Mouse (Mus musculus) small intestine, adult 2 months (tissue): ENCODE measurements around the gene Litaf. TPM values are rescaled to one million over a fixed set of nuclear protein-coding genes. Genes with fewer than 3 reads are reported as not detected.
"Not testable (repeated sequence)": the region's sequence is repeated elsewhere in the genome, so short reads cannot be mapped to it uniquely, and the experiment has no call there.

Source experiments
- H3K27ac ChIP-seq: fragments of 200-500 bp; 2 replicates; pipeline ENCODE4 v1.5.1; 2012; ENCODE audit warnings: low read depth, low read length, control low read depth, inconsistent platforms; ENCODE audit not compliant: insufficient read depth
- H3K27me3 ChIP-seq: fragments of 200-500 bp; 2 replicates; pipeline ENCODE4 v1.6.1; 2012; ENCODE audit warnings: mild to moderate bottlenecking, moderate library complexity, low read length, inconsistent platforms; ENCODE audit not compliant: control insufficient read depth, insufficient read depth
- H3K36me3 ChIP-seq: fragments of 200-500 bp; 2 replicates; pipeline ENCODE4 v1.6.1; 2012; ENCODE audit warnings: mild to moderate bottlenecking, low read length, control low read depth, inconsistent platforms; ENCODE audit not compliant: control insufficient read depth, insufficient read depth
- H3K4me1 ChIP-seq: fragments of 200-500 bp; 2 replicates; pipeline ENCODE4 v1.6.1; 2012; ENCODE audit warnings: low read length, inconsistent platforms, mixed read lengths; ENCODE audit not compliant: control insufficient read depth, insufficient read depth, insufficient read length
- H3K4me3 ChIP-seq: fragments of 200-500 bp; 2 replicates; pipeline ENCODE4 v1.5.1; 2012; ENCODE audit warnings: low read depth, mild to moderate bottlenecking, control low read depth, inconsistent platforms, low read length, moderate library complexity
- CTCF ChIP-seq: fragments of 200-500 bp; IDR thresholded peaks from 2 replicates; pipeline ENCODE4 v1.5.1; 2012; ENCODE audit warnings: low read depth, mild to moderate bottlenecking, control low read depth, inconsistent platforms, low read length, moderate library complexity, mixed read lengths; ENCODE audit not compliant: insufficient replicate concordance, insufficient read length; ENCODE audit errors: extremely low read depth
- POLR2A ChIP-seq: fragments of 200-500 bp; IDR thresholded peaks from 2 replicates; pipeline ENCODE4 v1.6.1; 2012; ENCODE audit warnings: low read depth, mild to moderate bottlenecking, control low read depth, inconsistent platforms, low read length, moderate library complexity
- WGBS: fragments of 180-500 bp; shearing (Covaris S2); methylation state at CpG from one replicate; pipeline ENCODE4 v1.1.7; 2018; 5-methylcytosine and 5-hydroxymethylcytosine counted together
- polyA plus RNA-seq: library from polyadenylated mRNA; depleted of rRNA; stranded (reverse); fragments of >200 nt; gene quantifications from 2 replicates; pipeline ENCODE4 v1.2.3, GENCODE M21; 2012

Gene Litaf
- polyA plus RNA-seq, 1 experiment, result 497 TPM

DNA sequence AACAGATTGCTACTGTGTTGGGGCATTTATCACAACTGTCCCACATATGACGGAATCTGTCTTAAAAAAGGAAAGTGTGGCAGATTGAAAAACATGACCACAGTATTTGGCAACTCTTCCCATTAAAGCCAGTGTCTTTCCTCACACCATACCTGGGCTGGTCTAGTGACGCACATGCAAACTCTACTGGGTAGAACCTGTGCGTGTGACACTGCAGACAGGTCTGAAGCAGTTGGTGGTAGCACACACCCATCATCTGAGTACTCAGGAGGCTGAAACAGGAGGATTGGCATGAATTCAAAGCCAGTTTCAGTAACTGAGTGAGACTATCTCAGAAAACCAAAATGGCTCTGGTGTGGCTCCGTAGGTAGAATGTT is 43.9 kb downstream of the Litaf start:
- no peak overlapping the region for H3K4me3 ChIP-seq
- 80% methylated on average over 4 of the region's 4 CpGs for WGBS
- no peak overlapping the region for H3K27ac ChIP-seq
- H3K27me3 ChIP-seq, result no peaks in the 10 kb centered on the region
- no peak for TF ChIP-seq POLR2A
- TF ChIP-seq CTCF, result no peak
- no peaks in the 10 kb centered on the region for H3K36me3 ChIP-seq
- H3K4me1 ChIP-seq, result peaks cover 2% of the 10 kb centered on the region; the same call in 1 of the 2 replicates

DNA sequence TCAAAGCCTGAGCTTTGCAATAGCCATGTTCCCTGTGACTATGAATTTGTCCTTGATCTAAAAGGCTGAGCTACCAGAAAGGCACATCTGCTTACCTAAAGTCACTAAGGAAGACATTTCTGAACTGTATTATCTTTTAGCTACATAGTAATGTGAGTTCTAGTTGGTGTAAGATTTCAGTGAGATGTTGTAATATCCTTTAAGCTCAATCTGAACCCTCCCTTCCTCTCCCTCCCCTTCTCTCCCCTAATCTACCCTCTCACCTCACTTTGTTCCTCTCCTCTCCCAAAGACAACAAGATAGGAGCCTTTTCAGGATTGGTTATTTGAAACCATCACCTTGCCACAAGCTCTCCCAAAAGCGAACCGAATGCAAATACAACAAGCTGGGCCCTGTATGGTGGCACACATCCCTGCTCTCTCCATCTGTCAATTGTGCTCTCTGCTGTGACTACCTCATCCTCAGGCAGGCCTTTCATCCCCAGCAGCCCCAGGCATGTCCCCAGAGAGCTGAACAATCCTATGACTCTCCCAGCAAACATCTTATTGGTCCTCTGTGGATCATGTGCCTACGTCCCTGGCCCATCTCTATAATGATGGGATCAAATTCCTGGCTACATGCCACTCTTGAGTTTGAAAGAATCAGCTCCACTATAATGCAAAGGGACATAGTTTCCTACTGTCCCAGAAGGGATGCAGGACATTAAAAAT is 44.4 kb downstream of the Litaf start:
- Histone ChIP-seq H3K4me1 (peaks cover 2% of the 10 kb centered on the region; the same call in 1 of the 2 replicates), H3K27ac (no peak overlapping the region), H3K4me3 (no peak overlapping the region), H3K36me3 (no peaks in the 10 kb centered on the region), H3K27me3 (no peaks in the 10 kb centered on the region)
- 70% methylated on average over 3 of the region's 3 CpGs for WGBS
- no peak for TF ChIP-seq POLR2A
- no peak for TF ChIP-seq CTCF

DNA sequence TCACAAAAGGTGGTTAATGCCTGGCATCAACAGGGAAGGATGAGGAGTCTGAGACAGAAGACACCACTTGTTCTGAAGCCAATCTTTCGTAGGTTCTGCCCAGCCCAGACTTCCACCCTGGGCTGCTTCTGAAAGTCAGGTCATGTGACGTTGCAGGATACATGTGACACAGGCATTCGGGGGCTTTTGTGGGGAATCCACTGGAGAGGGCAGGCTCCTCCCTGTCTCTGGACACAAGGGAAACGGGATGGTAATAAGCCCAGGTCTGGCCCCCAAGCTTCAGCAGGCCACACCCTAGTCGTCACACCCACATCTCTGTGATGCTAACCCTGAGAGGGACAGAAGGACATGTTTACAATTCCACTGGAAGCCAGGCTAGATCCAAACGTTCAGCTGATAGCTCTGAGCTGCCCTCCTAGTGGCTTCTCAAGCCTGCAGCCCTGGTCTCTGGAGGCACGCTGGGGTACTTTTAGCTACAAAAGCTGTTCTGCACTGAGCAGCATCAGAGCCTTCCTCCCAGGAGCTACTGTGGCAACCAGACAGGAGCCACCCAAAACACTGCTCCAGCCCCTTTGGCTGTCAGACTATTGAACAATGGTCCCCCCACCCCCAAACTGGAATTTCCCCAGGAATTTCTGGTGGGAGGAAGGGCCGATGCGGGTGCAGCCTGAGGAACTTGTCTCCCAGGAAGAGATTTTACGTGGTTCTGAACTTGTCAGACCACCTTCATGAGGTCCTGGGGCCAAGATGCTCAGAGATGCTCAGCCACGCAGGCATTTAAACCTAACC is 48.0 kb downstream of the Litaf start:
- TF ChIP-seq CTCF (no peak), POLR2A (no peak)
- peaks cover 4% of the 10 kb centered on the region; the same call in 1 of the 2 replicates for H3K4me1 ChIP-seq
- H3K36me3 ChIP-seq, result no peaks in the 10 kb centered on the region
- H3K27ac ChIP-seq, result no peak overlapping the region
- H3K27me3 ChIP-seq, result no peaks in the 10 kb centered on the region
- WGBS, result 41% methylated on average over 11 of the region's 11 CpGs
- no peak overlapping the region for H3K4me3 ChIP-seq

DNA sequence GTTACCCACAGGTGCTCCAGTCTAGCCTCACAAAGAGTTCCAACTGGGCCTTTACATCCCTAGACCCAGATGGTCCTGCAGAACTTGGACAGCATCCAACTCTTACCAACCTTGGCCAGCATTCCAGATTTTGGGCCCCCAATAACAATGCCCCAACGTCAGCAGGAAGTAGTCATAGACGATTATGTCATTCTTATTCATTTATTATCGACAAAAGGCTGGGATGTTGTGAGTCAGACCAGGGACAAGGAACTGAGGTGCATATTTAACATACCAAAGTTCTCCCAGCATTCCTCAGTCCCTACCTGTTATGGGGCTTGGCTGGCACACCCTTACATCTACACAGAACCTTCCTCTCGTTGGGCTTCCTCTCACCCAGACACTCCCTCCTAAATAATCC is 49.6 kb downstream of the Litaf start:
- Histone ChIP-seq H3K27ac (no peak overlapping the region), H3K36me3 (no peaks in the 10 kb centered on the region)
- 23% methylated on average over 4 of the region's 4 CpGs for WGBS

DNA sequence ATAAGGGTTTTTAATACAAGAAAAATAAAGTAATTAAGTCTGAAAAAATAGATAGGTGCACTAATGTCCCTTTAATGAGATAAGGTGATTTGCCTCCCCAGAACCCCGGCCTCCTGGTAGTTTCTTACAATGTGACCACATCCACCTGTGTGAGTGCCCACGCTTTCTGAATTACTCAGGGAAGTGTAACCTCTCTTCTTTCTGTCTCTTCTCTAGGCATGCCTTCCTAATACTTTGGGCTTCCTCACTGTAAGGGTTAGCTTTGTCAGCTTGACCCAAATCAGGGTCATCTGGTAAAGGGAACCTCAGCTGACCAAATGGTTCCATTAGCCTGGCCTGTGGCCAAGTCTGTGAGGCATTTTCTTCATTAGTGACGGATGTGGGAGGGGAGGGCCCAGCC is 51.5 kb downstream of the Litaf start:
- Histone ChIP-seq H3K27ac (no peak overlapping the region), H3K4me1 (peaks cover 19% of the 10 kb centered on the region; the same call in 1 of the 2 replicates), H3K4me3 (no peak overlapping the region), H3K36me3 (no peaks in the 10 kb centered on the region), H3K27me3 (no peaks in the 10 kb centered on the region)
- 75% methylated on average over 3 of the region's 3 CpGs for WGBS
- TF ChIP-seq POLR2A, result no peak
- no peak for TF ChIP-seq CTCF

More for the DNA sequence above, 49.6 kb downstream of the Litaf start:
- H3K4me3 ChIP-seq, result no peak overlapping the region
- H3K4me1 ChIP-seq, result peaks cover 17% of the 10 kb centered on the region; the same call in 1 of the 2 replicates
- H3K27me3 ChIP-seq, result no peaks in the 10 kb centered on the region
- no peak for TF ChIP-seq POLR2A
- TF ChIP-seq CTCF, result no peak

DNA sequence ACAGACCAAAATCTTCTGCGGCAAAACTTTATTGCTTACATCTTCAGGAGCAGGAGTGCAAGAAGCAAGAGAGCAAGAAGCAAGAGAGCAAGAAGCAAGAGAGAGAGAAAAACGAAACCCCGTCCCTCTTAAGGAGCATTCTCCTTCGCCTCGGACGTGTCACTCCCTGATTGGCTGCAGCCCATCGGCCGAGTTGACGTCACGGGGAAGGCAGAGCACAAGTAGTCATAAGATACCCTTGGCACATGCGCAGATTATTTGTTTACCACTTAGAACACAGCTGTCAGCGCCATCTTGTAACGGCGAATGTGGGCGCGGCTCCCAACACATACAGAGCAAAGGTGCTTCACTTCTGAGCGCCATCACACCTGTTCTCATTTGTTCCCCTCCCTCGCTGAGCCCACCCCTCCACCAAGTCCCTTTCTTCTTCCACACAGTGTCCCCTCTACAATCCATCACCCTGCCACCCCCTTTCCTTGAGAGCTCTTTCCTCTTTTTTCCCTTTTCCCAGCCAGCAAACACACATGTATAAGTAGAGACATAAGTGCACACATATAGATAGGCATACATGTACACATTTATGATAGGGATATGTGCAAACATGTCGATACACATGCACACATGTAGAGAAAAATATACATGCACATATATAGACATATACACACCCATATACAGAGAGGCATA is 52.4 kb downstream of the Litaf start:
- H3K36me3 ChIP-seq, H3K27ac ChIP-seq, H3K4me3 ChIP-seq, H3K27me3 ChIP-seq: not testable (repeated sequence)
- peaks cover 22% of the 10 kb centered on the region; the same call in 1 of the 2 replicates for H3K4me1 ChIP-seq
- 85% methylated on average over 15 of the region's 19 CpGs for WGBS
